Mouse (Mus musculus): ENCODE measurements at regions not wholly inside any gene's neighbourhood (a gene's known extent, or its start where the extent isn't known, plus 50 kb on each side); places are given as distances from the start of the nearest gene placed in this dataset.

- DNase-seq: no peak
Observed at GRCm38 (mm10) chr6:67186537-67187274, 51.3 kb upstream of the Serbp1 start.

GRCm38 (mm10) chr6:67184662-67185061, 53.3 kb upstream of the Serbp1 start:
- DNase-seq: no peak

DNA sequence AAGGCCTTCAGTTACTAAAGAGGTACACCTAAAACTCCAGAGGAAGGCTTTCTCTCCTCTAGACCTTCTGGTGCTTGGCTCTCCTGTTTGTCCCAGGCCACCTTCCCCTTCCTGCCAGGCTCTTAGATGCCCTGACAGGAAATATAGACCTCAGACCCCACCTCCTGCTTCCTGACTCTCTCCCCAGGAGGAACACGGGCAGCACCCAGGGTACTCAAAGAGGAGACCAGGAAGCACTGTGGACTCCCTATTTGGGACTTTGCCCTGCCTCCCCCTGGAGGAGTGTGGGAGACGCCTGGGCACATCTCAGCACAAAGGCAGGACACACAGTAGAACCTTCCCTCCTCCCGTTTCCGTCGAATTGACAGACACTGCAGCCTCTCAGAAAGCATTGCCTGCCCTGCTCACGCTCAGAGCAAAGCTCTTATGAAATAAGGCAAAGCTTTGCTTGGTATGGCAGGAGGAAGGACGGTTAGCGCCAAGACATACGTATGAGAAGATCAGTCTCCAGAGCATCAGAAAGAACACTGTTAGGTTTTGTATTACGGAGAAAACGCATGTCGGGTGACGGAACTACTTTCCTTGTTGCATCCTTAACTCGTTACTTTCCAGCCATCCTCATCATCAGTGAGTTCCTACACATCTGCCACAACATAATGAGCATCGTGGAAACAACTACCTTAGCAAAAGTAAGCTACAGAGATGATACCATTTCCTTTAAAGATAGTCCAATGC, 54.3 kb upstream of the Serbp1 start:
- DNase-seq: no peak

GRCm38 (mm10) chr6:67182453-67182852, 55.5 kb upstream of the Serbp1 start:
- DNase-seq: no peak

DNA sequence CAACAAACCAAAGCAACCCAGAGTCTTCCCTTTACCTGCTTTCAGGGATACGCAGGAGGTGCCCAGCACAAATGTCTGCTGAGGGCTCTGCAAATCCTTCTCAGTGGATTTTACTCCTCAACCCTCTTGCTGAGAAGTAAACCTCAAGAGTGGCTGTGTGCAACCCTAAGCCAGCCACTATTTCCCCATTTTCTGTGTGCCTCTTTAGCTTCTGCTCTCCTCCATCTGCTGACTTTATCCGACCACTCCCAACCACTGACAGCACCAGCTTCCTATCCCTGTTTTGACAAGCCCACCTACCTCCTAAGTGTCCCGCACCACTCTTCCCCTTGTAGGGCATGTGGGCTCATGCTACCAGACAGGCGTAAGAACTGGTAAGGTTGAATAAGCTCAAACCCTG, 56.5 kb upstream of the Serbp1 start:
- DNase-seq: no peak

GRCm38 (mm10) chr6:67179416-67179815, 58.6 kb upstream of the Serbp1 start:
- no peak for DNase-seq

- DNase-seq: no peak
Observed at GRCm38 (mm10) chr6:67178531-67178930, 59.4 kb upstream of the Serbp1 start.

DNA sequence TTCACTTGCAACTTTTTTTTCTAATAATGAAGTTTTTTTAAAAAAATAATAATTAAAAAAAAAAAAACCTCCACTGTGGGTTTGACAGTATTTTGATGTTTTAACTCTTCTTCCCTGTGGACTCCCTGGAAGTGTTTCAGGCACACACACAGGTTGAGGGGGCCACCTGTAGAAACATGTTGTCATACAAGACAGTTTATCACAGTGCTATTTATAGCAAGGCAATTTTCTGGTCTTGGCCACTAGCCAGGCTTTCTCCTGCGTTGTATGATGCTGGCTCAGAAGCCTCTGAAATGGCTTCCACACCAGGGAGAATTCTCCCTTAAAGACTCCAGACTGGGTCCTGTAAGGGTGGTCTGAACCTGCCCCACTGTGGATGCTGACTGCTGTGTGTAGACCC, 59.9 kb upstream of the Serbp1 start:
- peak; percentile 15 for DNase-seq

DNA sequence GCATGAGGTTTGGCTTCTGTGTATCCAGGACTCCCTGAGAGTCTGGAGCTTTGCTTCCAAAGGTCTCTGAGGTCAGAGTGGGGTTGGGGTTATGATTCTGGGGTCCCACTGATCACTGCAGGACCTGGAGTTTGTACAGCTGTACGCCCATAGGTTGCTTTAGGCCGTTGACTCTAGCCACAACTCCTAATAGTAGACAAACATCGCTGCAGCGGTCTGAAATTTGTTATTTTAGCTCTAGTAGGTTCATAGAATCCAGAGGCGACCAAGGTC, 67.4 kb upstream of the Serbp1 start:
- no peak for DNase-seq

DNA sequence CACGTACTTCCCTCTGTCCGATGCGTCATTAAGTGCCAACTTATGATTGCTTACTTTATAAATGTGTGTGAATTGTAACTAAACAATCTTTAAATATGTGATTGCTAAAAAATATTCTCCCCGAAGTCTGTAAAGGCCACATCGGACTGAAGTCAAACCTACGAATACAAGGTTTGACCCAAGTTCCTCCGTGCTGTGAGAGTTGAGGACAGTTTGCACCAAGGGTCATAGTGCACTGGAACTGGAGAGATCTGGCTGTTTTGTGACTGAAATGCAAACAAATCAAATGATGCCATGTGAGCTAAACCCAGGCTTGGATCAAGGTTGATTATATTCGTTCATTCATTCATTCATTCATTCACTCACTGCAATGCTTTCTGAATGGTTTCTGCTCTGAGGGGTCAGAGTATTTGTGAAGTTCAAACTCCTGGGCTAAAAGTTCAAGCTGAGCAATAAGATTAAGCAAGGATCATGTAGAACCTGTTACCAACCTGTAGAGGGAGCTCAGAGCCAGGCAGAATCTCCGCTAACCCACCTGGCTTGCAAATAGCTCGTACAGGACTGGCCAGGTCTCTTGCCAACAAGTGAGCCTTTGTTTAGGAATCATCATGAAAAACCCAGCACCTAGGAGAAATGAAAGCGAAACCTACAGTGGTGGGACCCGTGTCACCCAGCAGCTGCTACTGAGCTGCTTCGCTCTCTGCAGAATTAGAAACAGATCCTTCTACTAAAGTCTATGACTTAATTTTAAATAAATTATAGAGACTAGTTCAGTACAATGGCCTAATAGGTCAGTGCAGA, 67.9 kb upstream of the Serbp1 start:
- peak; percentile 43 for DNase-seq

- no peak for DNase-seq
Observed at GRCm38 (mm10) chr6:67168803-67169202, 69.2 kb upstream of the Serbp1 start.

DNA sequence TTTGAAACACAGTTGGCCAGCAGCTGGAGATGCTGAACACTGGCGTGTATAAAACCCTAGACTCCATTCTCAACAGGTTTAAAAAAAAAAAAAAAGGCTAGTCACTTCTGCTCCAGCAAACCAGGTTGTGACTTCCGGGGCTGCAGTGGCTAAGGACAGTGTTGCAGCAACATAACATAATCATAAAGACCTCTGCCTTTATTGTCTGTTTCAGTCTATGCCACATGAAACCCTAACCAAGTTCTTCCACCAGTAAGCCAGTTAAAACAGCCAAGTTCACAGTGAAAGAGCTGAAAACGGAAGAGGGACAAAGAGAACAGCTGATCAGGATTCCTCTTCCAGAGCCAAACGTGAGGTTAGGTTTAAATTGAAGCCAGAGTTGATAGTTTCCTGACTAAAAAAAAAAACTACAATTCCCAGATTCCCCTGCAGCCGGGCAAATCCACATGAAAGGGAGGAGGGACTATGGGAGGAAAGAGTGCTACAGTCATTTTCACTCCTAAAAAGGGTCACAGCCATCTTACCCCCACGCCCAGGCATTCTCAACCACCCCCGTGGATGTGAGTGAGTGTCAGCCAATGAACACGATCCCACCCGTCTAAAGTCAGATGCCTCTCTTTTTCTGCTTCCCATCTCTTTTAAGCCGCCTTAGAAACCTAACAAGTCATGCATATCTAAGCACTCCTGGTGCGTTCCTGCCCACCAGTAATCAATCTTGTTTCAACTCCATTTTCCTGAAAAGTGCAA, 69.8 kb upstream of the Serbp1 start:
- peak; percentile 31 for DNase-seq

- DNase-seq: no peak
Observed at GRCm38 (mm10) chr6:67165091-67165490, 72.9 kb upstream of the Serbp1 start.

- DNase-seq: no peak
Observed at GRCm38 (mm10) chr6:67163947-67164346, 74.0 kb upstream of the Serbp1 start.

- DNase-seq: no peak
Observed at GRCm38 (mm10) chr6:67162814-67163213, 75.2 kb upstream of the Serbp1 start.

DNA sequence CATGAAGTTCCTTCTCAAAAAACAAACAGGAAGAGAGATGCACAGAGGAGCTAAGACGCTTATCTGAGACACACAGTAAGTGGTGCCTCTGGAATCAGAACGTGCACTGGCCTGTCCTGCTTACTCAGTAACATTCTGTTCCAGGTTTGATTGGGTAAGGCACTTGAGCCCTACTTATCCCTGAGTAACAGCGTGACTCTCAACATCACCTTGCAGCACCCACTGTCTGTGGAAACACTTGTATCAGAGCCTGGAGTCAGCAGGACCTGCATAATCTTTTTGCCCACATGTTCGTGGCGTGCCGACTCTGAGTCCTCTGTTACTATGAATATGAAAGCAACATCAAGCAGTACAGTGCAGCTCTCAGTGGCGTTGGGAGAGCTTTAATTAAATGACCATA, 76.4 kb upstream of the Serbp1 start:
- no peak for DNase-seq

DNA sequence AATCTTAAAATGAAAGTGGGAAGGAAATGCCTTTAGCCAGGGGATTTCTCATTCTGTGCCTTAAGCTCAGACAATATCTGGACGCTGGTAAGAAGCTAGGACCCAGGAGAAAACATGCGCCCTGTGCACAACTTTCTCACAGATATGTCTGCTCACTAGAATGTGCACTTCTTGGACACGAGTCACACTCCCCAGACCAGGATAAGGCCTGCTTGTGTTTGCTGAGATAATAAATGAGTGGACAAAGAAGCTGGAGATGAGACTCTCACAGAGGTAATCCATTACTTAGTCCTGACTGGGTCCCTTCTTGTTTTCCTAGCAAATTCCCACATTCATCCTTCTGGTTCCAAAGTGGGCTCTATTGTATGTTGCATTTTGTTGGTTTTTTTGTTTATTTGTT, 77.4 kb upstream of the Serbp1 start:
- no peak for DNase-seq

GRCm38 (mm10) chr6:67159726-67160523, 78.1 kb upstream of the Serbp1 start:
- DNase-seq: no peak

- no peak for DNase-seq
Observed at GRCm38 (mm10) chr6:67159224-67159623, 78.8 kb upstream of the Serbp1 start.

DNA sequence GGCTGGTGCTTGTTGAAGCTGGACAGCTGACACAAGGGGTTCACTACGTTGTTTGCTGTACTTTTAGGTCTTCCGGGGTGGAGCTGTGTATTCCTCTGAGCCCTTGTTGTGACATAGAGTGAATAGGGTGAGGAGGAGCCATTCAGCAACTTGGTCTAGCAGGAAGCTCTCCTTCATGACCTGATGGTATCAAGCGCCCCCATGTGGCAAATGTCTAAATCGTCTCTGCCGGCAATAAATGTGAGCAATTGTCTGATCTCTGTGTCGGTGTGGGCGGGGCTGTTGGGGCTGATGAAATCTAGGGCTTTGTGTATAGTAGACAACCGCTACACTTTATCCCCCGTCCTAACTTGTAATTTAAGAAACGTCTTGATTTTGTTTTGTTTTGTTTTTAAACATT, 79.2 kb upstream of the Serbp1 start:
- DNase-seq: peak; percentile 85

DNA sequence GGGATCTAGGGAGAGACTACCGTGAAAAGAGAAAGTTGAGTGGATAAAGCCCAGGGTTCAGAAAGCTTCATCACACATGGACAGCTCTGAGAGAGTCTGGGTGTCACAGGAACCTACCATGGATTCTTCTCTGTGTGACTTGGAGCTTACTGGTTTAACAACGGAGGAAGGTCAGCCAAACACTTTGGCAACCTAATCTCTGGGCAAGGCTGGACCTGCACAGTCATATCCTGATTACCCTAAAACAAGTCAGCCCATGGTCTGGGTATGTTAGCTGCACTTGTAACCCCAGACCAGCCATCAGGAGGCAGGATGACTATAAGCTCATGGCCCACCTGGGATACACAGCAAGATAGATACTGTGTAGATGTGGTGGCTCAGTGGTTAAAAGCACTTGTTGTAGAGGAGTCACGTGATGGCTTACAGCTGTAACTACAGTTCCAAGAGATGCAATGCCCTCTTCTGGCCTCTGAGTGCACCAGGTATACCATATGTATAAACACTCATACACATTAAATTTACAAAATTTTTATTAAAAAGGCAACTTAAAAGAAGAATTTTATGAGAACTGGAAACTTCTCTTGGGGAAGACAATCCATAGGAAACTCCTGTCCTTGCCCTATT, 85.0 kb upstream of the Serbp1 start:
- DNase-seq: no peak

Measured in adrenal gland, postnatal 25 days (tissue).